Mouse (Mus musculus) urinary bladder, postnatal 14 days (tissue): ENCODE measurements around the gene Kansl2.
A peak's percentile ranks its signal among the peaks of the same experiment; 100 is the strongest.

ENCODE experiments used
- DNase-seq: peaks from one replicate; pipeline ENCODE4 v3.0.0; 2021; ENCODE audit warnings: low spot score

Gene Kansl2

GRCm38 (mm10) chr15:98503317-98503716 lies 30.7 kb downstream of the Kansl2 start:
- DNase-seq = no peak

- no peak for DNase-seq
These were observed 36.4 kb downstream of the Kansl2 start for GRCm38 (mm10) chr15:98497631-98498030.

- no peak for DNase-seq
These were observed 42.0 kb downstream of the Kansl2 start, which contains the start of gene Olfr279 for GRCm38 (mm10) chr15:98492102-98492501. TSS of gene Olfr279 (plus strand) at chr15:98492402.

- DNase-seq = peak; percentile 27
These were observed 42.7 kb downstream of the Kansl2 start for GRCm38 (mm10) chr15:98491332-98491731.

- no peak for DNase-seq
These were observed 47.5 kb downstream of the Kansl2 start for GRCm38 (mm10) chr15:98486433-98487021.

- peak; percentile 20 for DNase-seq
These were observed 49.9 kb downstream of the Kansl2 start for GRCm38 (mm10) chr15:98483907-98484886.

- no peak for DNase-seq
These were observed 51.4 kb downstream of the Kansl2 start, which contains the start of gene Lalba for GRCm38 (mm10) chr15:98482701-98483100. TSS of gene Lalba (minus strand) at chr15:98482721.

GRCm38 (mm10) chr15:98479568-98480102 lies 54.4 kb downstream of the Kansl2 start:
- no peak for DNase-seq

- no peak for DNase-seq
These were observed 57.8 kb downstream of the Kansl2 start for GRCm38 (mm10) chr15:98476281-98476680.

- peak; percentile 40 for DNase-seq
These were observed 58.7 kb downstream of the Kansl2 start for GRCm38 (mm10) chr15:98475382-98475781.

GRCm38 (mm10) chr15:98474958-98475357 lies 59.1 kb downstream of the Kansl2 start:
- no peak for DNase-seq

- DNase-seq = no peak
These were observed 62.5 kb downstream of the Kansl2 start for GRCm38 (mm10) chr15:98471539-98471938.

- no peak for DNase-seq
These were observed 64.5 kb downstream of the Kansl2 start, which contains the start of gene OR5BS1P for GRCm38 (mm10) chr15:98469596-98469995. TSS of gene OR5BS1P (plus strand) at chr15:98469896.
